Mouse (Mus musculus): ENCODE measurements around the gene Slc25a35. TPM values are rescaled to one million over a fixed set of nuclear protein-coding genes. Genes with fewer than 3 reads are reported as not detected.
"Not testable (repeated sequence)": the region's sequence is repeated elsewhere in the genome, so short reads cannot be mapped to it uniquely, and the experiment has no call there.

Slc25a35 gene
- total RNA-seq, 4 experiments from 2014 or later: 3.5 to 4.8 (median 4.3) TPM

- no peak for DNase-seq (ENCODE audit: low spot score in 2 of 2)
These were observed 6.3 kb upstream of the Slc25a35 start for GRCm38 (mm10) chr11:68961596-68961995.

GRCm38 (mm10) chr11:68962159-68962558 is 5.8 kb upstream of the Slc25a35 start:
- DNase-seq (ENCODE audit: low spot score in 2 of 2): not testable (repeated sequence)

GRCm38 (mm10) chr11:68963405-68963804 is 4.5 kb upstream of the Slc25a35 start:
- no peak for DNase-seq (ENCODE audit: low spot score in 2 of 2)

GRCm38 (mm10) chr11:68965050-68965449 is 2.9 kb upstream of the Slc25a35 start:
- DNase-seq (ENCODE audit: low spot score in 2 of 2): no peak

GRCm38 (mm10) chr11:68965845-68966244 is 2.1 kb upstream of the Slc25a35 start:
- DNase-seq (ENCODE audit: low spot score in 2 of 2): peak in 1 of 2 experiments; percentile 38

GRCm38 (mm10) chr11:68966554-68966953 is 1.4 kb upstream of the Slc25a35 start:
- no peak for DNase-seq (ENCODE audit: low spot score in 2 of 2)

- DNase-seq (ENCODE audit: low spot score in 2 of 2): no peak
These were observed 821 bp downstream of the Slc25a35 start for GRCm38 (mm10) chr11:68968752-68969151.

GRCm38 (mm10) chr11:68970232-68970631 is 2.3 kb downstream of the Slc25a35 start:
- DNase-seq (ENCODE audit: low spot score in 2 of 2): peak in 1 of 2 experiments; percentile 44

GRCm38 (mm10) chr11:68973250-68974058 is 5.5 kb downstream of the Slc25a35 start:
- DNase-seq (ENCODE audit: low spot score in 2 of 2): peak; percentile 83 to 87

GRCm38 (mm10) chr11:68974059-68974450 is 6.1 kb downstream of the Slc25a35 start:
- DNase-seq (ENCODE audit: low spot score in 2 of 2): no peak

- DNase-seq (ENCODE audit: low spot score in 2 of 2): no peak
These were observed 7.2 kb downstream of the Slc25a35 start, which contains the start of gene Rangrf for GRCm38 (mm10) chr11:68975085-68975484. Gene Rangrf (minus strand): TSS chr11:68975185.

GRCm38 (mm10) chr11:68975601-68976000 is 7.7 kb downstream of the Slc25a35 start:
- DNase-seq (ENCODE audit: low spot score in 2 of 2): no peak

GRCm38 (mm10) chr11:68979320-68979733 is 11.4 kb downstream of the Slc25a35 start:
- no peak for DNase-seq (ENCODE audit: low spot score in 2 of 2)

- no peak for DNase-seq (ENCODE audit: low spot score in 2 of 2)
These were observed 13.0 kb downstream of the Slc25a35 start for GRCm38 (mm10) chr11:68980919-68981318.

- peak; percentile 31 to 47 for DNase-seq (ENCODE audit: low spot score in 2 of 2)
These were observed 14.9 kb downstream of the Slc25a35 start for GRCm38 (mm10) chr11:68982639-68983369.

GRCm38 (mm10) chr11:68987365-68987882 is 19.5 kb downstream of the Slc25a35 start:
- DNase-seq (ENCODE audit: low spot score in 2 of 2): no peak

GRCm38 (mm10) chr11:68988341-68988740 is 20.4 kb downstream of the Slc25a35 start:
- DNase-seq (ENCODE audit: low spot score in 2 of 2): peak; percentile 41 to 69

GRCm38 (mm10) chr11:68993122-68993521 is 25.2 kb downstream of the Slc25a35 start:
- no peak for DNase-seq (ENCODE audit: low spot score in 2 of 2)

- no peak for DNase-seq (ENCODE audit: low spot score in 2 of 2)
These were observed 26.4 kb downstream of the Slc25a35 start for GRCm38 (mm10) chr11:68994377-68994776.

GRCm38 (mm10) chr11:68997080-68997479 is 29.1 kb downstream of the Slc25a35 start:
- no peak for DNase-seq (ENCODE audit: low spot score in 2 of 2)

GRCm38 (mm10) chr11:69002782-69003181 is 34.9 kb downstream of the Slc25a35 start:
- DNase-seq (ENCODE audit: low spot score in 2 of 2): not testable (repeated sequence)

- no peak for DNase-seq (ENCODE audit: low spot score in 2 of 2)
These were observed 35.7 kb downstream of the Slc25a35 start for GRCm38 (mm10) chr11:69003592-69003991.

Data from gastrocnemius, adult 8-10 months (tissue).